Mouse (Mus musculus): ENCODE data around the gene Elovl6. TPM values are rescaled to one million over a fixed set of nuclear protein-coding genes. Genes with fewer than 3 reads are reported as not detected.

Gene Elovl6
- polyA plus RNA-seq, 1 experiment from 2014 or later = 20.9 TPM

DNA sequence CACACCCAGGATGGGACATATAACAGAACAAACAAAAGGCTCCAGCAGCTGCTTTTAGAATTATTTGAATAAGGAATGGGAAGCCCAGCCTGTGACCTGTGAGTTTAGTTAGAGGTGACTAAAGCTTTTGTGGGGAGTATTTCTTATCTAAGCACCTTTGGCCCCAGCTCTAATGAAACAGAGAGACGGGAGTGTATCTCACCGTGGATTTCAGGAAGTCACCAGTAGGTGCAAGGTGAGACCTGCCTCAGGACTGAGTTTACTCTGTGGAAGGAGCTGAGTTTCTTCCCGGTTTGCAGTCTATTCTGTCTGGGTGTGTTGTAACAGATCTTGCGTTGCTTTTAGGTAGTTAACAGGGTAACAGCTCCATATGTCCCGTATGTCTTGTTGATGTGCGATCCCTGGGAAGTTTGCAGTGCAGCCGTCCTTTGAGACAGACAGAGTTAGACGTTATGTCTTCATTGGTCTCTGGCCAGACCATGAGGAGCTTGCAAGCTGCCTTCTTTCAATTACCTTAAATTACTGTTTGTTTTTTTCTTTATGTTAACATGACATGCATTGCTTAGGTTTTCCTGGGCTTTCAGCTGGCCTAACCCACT lies 15.8 kb downstream of the Elovl6 start:
- H3K36me3 ChIP-seq (ENCODE audit: control insufficient read depth, insufficient read depth, low read length) = peaks cover 4% of the 10 kb centered on the region; the same call in 1 of the 2 replicates
- H3K27me3 ChIP-seq (ENCODE audit: control insufficient read depth, insufficient read depth, low read length) = no peaks in the 10 kb centered on the region
- H3K4me2 ChIP-seq = no peak overlapping the region
- H3K27ac ChIP-seq (ENCODE audit: low read depth, low read length) = no peak overlapping the region
- no peak for ATAC-seq (replicated peaks; ENCODE audit: insufficient number of reproducible peaks, low FRiP score, low TSS enrichment)
- 0 out of 2 replicates have a peak, but pooled peaks cover 4% of the 10 kb centered on the region for H3K4me1 ChIP-seq (ENCODE audit: control insufficient read depth, insufficient read depth, low read length)
- H3K4me3 ChIP-seq (ENCODE audit: low read depth, low read length) = no peak overlapping the region
- WGBS (ENCODE audit: insufficient replicate concordance) = 57% methylated on average over 8 of the region's 8 CpGs
- no peak overlapping the region for H3K9ac ChIP-seq (ENCODE audit: low read depth, low read length)
- no peaks in the 10 kb centered on the region for H3K9me3 ChIP-seq (replicated peaks; ENCODE audit: control insufficient read depth, low read length)

DNA sequence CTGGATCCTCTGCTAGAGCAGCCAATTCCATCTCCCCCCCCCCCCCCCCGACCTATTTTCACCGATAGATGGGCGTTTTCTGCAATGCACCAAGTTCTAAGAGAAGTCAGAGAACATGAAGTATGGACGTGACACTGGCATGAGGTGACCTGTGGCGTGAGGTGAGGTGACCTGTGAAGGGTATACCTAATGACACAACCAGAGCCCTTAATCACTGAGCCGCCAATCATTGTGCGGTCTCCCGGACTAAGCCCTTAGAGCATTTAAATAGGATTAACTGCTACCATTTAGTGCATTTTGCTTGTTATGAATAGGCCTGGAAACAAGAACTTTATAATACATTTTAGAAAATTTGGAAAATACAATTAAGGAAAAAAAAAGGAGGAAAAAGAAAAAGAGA lies 16.6 kb downstream of the Elovl6 start:
- H3K4me3 ChIP-seq (ENCODE audit: low read depth, low read length) = no peak overlapping the region
- no peak for ATAC-seq (replicated peaks; ENCODE audit: insufficient number of reproducible peaks, low FRiP score, low TSS enrichment)
- no peaks in the 10 kb centered on the region for H3K27me3 ChIP-seq (ENCODE audit: control insufficient read depth, insufficient read depth, low read length)
- no peaks in the 10 kb centered on the region for H3K36me3 ChIP-seq (ENCODE audit: control insufficient read depth, insufficient read depth, low read length)
- no peak overlapping the region for H3K4me2 ChIP-seq
- no peak overlapping the region for H3K9ac ChIP-seq (ENCODE audit: low read depth, low read length)
- H3K4me1 ChIP-seq (ENCODE audit: control insufficient read depth, insufficient read depth, low read length) = 0 out of 2 replicates have a peak, but pooled peaks cover 4% of the 10 kb centered on the region
- H3K27ac ChIP-seq (ENCODE audit: low read depth, low read length) = no peak overlapping the region
- H3K9me3 ChIP-seq (replicated peaks; ENCODE audit: control insufficient read depth, low read length) = no peaks in the 10 kb centered on the region
- 69% methylated on average over 8 of the region's 8 CpGs for WGBS (ENCODE audit: insufficient replicate concordance)

DNA sequence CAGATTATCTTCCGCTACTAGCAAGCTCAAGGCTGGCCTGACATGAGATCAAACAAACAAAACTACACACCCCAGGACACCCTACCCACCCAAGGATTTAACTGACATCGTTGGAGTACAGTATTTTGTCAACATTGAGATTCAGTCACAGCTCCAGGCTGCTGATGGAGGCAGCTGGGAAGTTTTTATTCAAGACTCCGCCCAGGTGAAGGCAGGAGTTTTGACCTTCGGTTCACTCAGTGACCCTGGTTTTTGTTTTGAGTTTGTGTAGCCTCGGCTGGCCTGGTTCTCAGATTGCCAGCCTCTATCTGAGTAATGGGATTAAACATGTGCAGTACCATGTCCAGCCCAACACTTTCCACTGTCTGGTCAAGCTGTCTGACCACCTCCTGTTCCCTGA lies 17.4 kb downstream of the Elovl6 start:
- Histone ChIP-seq H3K4me1 (ENCODE audit: control insufficient read depth, insufficient read depth, low read length) (0 out of 2 replicates have a peak, but pooled peaks cover 4% of the 10 kb centered on the region), H3K27ac (ENCODE audit: low read depth, low read length) (no peak overlapping the region), H3K9ac (ENCODE audit: low read depth, low read length) (no peak overlapping the region), H3K36me3 (ENCODE audit: control insufficient read depth, insufficient read depth, low read length) (no peaks in the 10 kb centered on the region), H3K4me3 (ENCODE audit: low read depth, low read length) (no peak overlapping the region), H3K4me2 (no peak overlapping the region), H3K9me3 (replicated peaks; ENCODE audit: control insufficient read depth, low read length) (no peaks in the 10 kb centered on the region), H3K27me3 (ENCODE audit: control insufficient read depth, insufficient read depth, low read length) (no peaks in the 10 kb centered on the region)
- WGBS (ENCODE audit: insufficient replicate concordance) = 60% methylated on average over 5 of the region's 5 CpGs
- ATAC-seq (replicated peaks; ENCODE audit: insufficient number of reproducible peaks, low FRiP score, low TSS enrichment) = no peak

DNA sequence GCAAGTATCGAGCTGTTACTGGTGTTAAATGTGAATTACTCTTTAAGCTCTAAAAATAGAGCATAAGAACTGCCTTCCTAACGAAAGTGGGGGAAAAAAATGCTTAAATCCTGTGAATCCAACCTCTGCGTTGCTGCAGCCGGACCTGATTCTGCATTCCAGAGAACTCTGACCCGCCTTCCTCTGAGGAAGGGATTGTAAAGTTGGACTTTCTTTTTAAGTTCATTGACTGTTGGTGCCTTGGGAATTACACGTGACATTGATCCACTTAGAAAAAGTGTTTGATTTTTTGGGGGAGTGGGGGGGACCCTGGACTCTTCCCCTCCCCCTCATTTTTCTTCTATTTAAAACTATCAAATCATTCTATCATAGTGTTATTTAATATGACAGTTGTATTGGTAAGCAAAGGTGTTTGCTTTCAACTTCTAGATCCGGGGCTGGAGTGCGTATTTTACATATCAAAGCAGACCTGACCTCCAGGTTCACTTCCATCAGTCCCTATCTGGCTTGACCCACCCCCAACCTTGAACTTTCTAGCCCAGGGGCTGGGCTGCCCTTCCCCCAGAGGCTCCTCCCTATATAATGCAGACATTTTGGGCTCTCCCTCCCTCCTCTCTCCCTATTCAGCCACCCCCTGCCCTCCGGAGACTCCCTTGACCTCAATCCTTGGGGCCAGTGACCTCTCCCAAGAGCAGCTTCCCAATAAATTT lies 19.6 kb downstream of the Elovl6 start:
- Histone ChIP-seq H3K4me2 (no peak overlapping the region), H3K4me3 (ENCODE audit: low read depth, low read length) (no peak overlapping the region), H3K27me3 (ENCODE audit: control insufficient read depth, insufficient read depth, low read length) (no peaks in the 10 kb centered on the region), H3K4me1 (ENCODE audit: control insufficient read depth, insufficient read depth, low read length) (0 out of 2 replicates have a peak, but pooled peaks cover 4% of the 10 kb centered on the region), H3K27ac (ENCODE audit: low read depth, low read length) (no peak overlapping the region), H3K36me3 (ENCODE audit: control insufficient read depth, insufficient read depth, low read length) (no peaks in the 10 kb centered on the region), H3K9ac (ENCODE audit: low read depth, low read length) (no peak overlapping the region), H3K9me3 (replicated peaks; ENCODE audit: control insufficient read depth, low read length) (no peaks in the 10 kb centered on the region)
- WGBS (ENCODE audit: insufficient replicate concordance) = 62% methylated on average over 9 of the region's 9 CpGs
- ATAC-seq (replicated peaks; ENCODE audit: insufficient number of reproducible peaks, low FRiP score, low TSS enrichment) = no peak

DNA sequence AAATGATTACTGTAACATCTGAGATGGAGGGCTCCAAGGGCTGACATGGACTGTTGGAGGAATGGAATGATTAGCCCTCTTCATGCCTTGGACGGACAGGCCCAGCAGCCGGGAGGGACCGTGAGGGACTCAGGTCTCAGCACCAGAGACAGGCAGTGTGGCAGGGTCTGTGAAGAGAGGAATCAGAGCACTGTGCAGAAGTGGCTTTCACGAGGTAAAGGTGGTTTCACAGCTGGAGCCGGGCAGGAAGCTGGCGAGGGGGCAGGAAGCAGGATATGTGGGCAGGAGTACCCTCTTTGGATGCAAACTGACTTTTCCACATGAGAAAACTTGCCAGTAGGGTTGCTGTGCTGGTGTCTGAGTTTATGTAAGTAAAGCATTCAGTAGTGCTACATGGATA lies 20.2 kb downstream of the Elovl6 start:
- no peak overlapping the region for H3K4me2 ChIP-seq
- H3K4me3 ChIP-seq (ENCODE audit: low read depth, low read length) = no peak overlapping the region
- no peaks in the 10 kb centered on the region for H3K9me3 ChIP-seq (replicated peaks; ENCODE audit: control insufficient read depth, low read length)
- no peaks in the 10 kb centered on the region for H3K27me3 ChIP-seq (ENCODE audit: control insufficient read depth, insufficient read depth, low read length)
- H3K36me3 ChIP-seq (ENCODE audit: control insufficient read depth, insufficient read depth, low read length) = no peaks in the 10 kb centered on the region
- 0 out of 2 replicates have a peak, but pooled peaks cover 4% of the 10 kb centered on the region for H3K4me1 ChIP-seq (ENCODE audit: control insufficient read depth, insufficient read depth, low read length)
- 76% methylated on average over 6 of the region's 6 CpGs for WGBS (ENCODE audit: insufficient replicate concordance)
- H3K27ac ChIP-seq (ENCODE audit: low read depth, low read length) = no peak overlapping the region
- no peak for ATAC-seq (replicated peaks; ENCODE audit: insufficient number of reproducible peaks, low FRiP score, low TSS enrichment)
- no peak overlapping the region for H3K9ac ChIP-seq (ENCODE audit: low read depth, low read length)

DNA sequence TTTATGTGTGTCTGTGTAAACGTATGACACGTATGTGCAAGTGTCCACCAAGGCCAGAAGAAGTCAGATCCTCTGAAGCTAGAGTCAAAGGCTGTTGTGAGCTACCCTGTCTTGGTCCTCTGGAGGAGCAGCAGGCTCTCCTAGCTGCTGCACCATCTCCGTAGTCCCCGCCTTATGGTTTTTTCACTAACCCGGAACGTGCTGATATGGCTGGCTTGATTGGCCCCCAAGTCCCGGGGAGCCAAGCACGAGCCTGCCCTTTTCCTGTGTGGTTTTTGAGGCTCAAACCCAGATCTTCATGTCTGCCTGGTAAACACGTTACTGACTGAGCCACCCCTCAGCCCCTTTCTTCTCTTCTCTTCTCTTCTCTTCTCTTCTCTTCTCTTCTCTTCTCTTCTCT lies 21.0 kb downstream of the Elovl6 start:
- H3K9ac ChIP-seq (ENCODE audit: low read depth, low read length) = no peak overlapping the region
- H3K4me2 ChIP-seq = no peak overlapping the region
- no peaks in the 10 kb centered on the region for H3K36me3 ChIP-seq (ENCODE audit: control insufficient read depth, insufficient read depth, low read length)
- WGBS (ENCODE audit: insufficient replicate concordance) = 73% methylated on average over 9 of the region's 9 CpGs
- no peaks in the 10 kb centered on the region for H3K27me3 ChIP-seq (ENCODE audit: control insufficient read depth, insufficient read depth, low read length)
- no peak for ATAC-seq (replicated peaks; ENCODE audit: insufficient number of reproducible peaks, low FRiP score, low TSS enrichment)
- no peak overlapping the region for H3K27ac ChIP-seq (ENCODE audit: low read depth, low read length)
- no peak overlapping the region for H3K4me3 ChIP-seq (ENCODE audit: low read depth, low read length)
- H3K9me3 ChIP-seq (replicated peaks; ENCODE audit: control insufficient read depth, low read length) = no peaks in the 10 kb centered on the region
- H3K4me1 ChIP-seq (ENCODE audit: control insufficient read depth, insufficient read depth, low read length) = peaks cover 6% of the 10 kb centered on the region; the same call in 1 of the 2 replicates

DNA sequence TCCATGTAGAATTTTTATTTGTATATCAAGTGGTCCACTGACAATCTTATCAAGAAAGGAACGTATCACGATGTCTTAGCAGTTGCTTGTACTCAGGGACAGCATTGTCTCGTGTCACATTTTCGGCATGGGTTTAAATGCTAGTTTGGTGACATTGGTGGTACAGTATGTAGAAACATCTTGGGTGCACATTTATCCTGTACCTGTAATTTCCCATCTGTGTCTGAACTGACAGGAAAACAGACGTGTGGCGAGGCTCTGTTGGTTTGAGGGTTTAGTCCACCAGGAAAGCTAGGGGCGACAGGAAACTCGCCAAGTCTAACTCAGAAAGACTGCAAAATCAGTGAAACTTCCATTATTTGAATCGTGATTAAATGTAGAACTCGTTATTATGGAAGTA lies 21.5 kb downstream of the Elovl6 start:
- Histone ChIP-seq H3K4me2 (no peak overlapping the region), H3K4me3 (ENCODE audit: low read depth, low read length) (no peak overlapping the region), H3K27me3 (ENCODE audit: control insufficient read depth, insufficient read depth, low read length) (no peaks in the 10 kb centered on the region), H3K4me1 (ENCODE audit: control insufficient read depth, insufficient read depth, low read length) (peaks cover 7% of the 10 kb centered on the region; the same call in 1 of the 2 replicates), H3K9ac (ENCODE audit: low read depth, low read length) (no peak overlapping the region), H3K9me3 (replicated peaks; ENCODE audit: control insufficient read depth, low read length) (no peaks in the 10 kb centered on the region), H3K36me3 (ENCODE audit: control insufficient read depth, insufficient read depth, low read length) (no peaks in the 10 kb centered on the region), H3K27ac (ENCODE audit: low read depth, low read length) (no peak overlapping the region)
- ATAC-seq (replicated peaks; ENCODE audit: insufficient number of reproducible peaks, low FRiP score, low TSS enrichment) = no peak
- WGBS (ENCODE audit: insufficient replicate concordance) = 86% methylated on average over 10 of the region's 10 CpGs

DNA sequence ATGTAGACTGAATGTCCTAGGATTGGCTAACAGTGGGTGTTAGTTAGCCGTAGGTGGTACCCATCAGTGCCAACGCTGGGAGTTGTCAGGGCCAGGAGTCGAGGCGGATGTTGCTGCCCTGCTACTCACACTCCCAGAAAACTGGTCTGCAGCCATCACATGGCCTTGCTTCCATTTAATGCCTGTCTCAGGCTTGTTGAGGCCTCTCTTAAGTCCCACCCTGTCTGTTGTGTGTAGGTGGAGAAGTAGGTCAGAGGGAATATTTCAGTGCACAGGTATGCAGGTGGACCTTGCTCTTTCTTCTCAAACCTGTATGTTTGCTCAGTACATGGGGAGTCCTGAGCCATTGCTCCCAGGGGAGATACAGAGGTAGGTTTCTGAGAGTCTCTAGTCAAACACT lies 22.3 kb downstream of the Elovl6 start:
- no peak for ATAC-seq (replicated peaks; ENCODE audit: insufficient number of reproducible peaks, low FRiP score, low TSS enrichment)
- no peaks in the 10 kb centered on the region for H3K9me3 ChIP-seq (replicated peaks; ENCODE audit: control insufficient read depth, low read length)
- no peaks in the 10 kb centered on the region for H3K27me3 ChIP-seq (ENCODE audit: control insufficient read depth, insufficient read depth, low read length)
- no peak overlapping the region for H3K27ac ChIP-seq (ENCODE audit: low read depth, low read length)
- H3K9ac ChIP-seq (ENCODE audit: low read depth, low read length) = no peak overlapping the region
- no peak overlapping the region for H3K4me3 ChIP-seq (ENCODE audit: low read depth, low read length)
- H3K4me1 ChIP-seq (ENCODE audit: control insufficient read depth, insufficient read depth, low read length) = peaks cover 7% of the 10 kb centered on the region; the same call in 1 of the 2 replicates
- WGBS (ENCODE audit: insufficient replicate concordance) = 85% methylated on average over 4 of the region's 4 CpGs
- no peak overlapping the region for H3K4me2 ChIP-seq
- H3K36me3 ChIP-seq (ENCODE audit: control insufficient read depth, insufficient read depth, low read length) = no peaks in the 10 kb centered on the region

DNA sequence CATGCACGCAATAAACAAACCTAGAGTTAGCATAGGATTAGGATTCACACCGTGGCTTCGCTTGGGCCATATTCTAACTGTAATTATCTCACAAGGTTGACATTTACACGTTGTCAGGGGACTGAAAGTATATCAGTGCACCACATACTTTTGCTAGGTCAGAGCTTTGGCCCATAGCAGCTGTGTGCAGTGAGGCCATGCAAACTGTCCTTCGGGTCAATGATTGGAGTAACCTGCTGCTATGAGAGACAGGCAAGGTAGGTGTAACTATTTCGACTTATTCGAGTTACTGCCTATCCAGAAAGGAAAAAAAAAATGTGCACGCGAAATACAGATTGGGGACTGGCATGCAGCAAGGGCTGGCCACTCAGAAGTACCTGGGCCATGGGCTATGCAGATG lies 24.9 kb downstream of the Elovl6 start:
- no peaks in the 10 kb centered on the region for H3K27me3 ChIP-seq (ENCODE audit: control insufficient read depth, insufficient read depth, low read length)
- H3K4me2 ChIP-seq = no peak overlapping the region
- H3K36me3 ChIP-seq (ENCODE audit: control insufficient read depth, insufficient read depth, low read length) = no peaks in the 10 kb centered on the region
- WGBS (ENCODE audit: insufficient replicate concordance) = 87% methylated on average over 9 of the region's 9 CpGs
- no peak overlapping the region for H3K27ac ChIP-seq (ENCODE audit: low read depth, low read length)
- H3K4me1 ChIP-seq (ENCODE audit: control insufficient read depth, insufficient read depth, low read length) = peaks cover 7% of the 10 kb centered on the region; the same call in 1 of the 2 replicates
- no peak for ATAC-seq (replicated peaks; ENCODE audit: insufficient number of reproducible peaks, low FRiP score, low TSS enrichment)
- no peak overlapping the region for H3K9ac ChIP-seq (ENCODE audit: low read depth, low read length)
- H3K4me3 ChIP-seq (ENCODE audit: low read depth, low read length) = no peak overlapping the region
- no peaks in the 10 kb centered on the region for H3K9me3 ChIP-seq (replicated peaks; ENCODE audit: control insufficient read depth, low read length)
